Mouse (Mus musculus) gastrocnemius, adult 18-20 months (tissue): Measurements from ENCODE around the gene Ano6. TPM values are rescaled to one million over a fixed set of nuclear protein-coding genes. Genes with fewer than 3 reads are reported as not detected.

Experiments
- DNase-seq: peaks from one replicate; pipeline ENCODE4 v3.0.0; 2021; ENCODE audit warnings: low spot score
- total RNA-seq, 2 experiments: library from RNA; stranded (reverse); gene quantifications; 2 replicates each; pipeline ENCODE4 v1.2.3; 2021

Gene Ano6
- total RNA-seq, 2 experiments from 2014 or later = 37.9 to 45.8 TPM

- no peak for DNase-seq
Observed at GRCm38 (mm10) chr15:95922558-95922957, 131.9 kb downstream of the Ano6 start.

GRCm38 (mm10) chr15:95925334-95925986 is 134.8 kb downstream of the Ano6 start:
- DNase-seq = no peak

GRCm38 (mm10) chr15:95929087-95929486 is 138.4 kb downstream of the Ano6 start:
- DNase-seq = no peak

GRCm38 (mm10) chr15:95931013-95931775 is 140.6 kb downstream of the Ano6 start:
- DNase-seq = peak; percentile 21

GRCm38 (mm10) chr15:95932358-95932757 is 141.7 kb downstream of the Ano6 start:
- peak; percentile 91 for DNase-seq

GRCm38 (mm10) chr15:95935141-95935540 is 144.5 kb downstream of the Ano6 start:
- no peak for DNase-seq

GRCm38 (mm10) chr15:95943470-95943869 is 152.8 kb downstream of the Ano6 start:
- peak; percentile 24 for DNase-seq

- no peak for DNase-seq
Observed at GRCm38 (mm10) chr15:95944299-95944698, 153.7 kb downstream of the Ano6 start.

- DNase-seq = no peak
Observed at GRCm38 (mm10) chr15:95945951-95946708, 155.5 kb downstream of the Ano6 start.

GRCm38 (mm10) chr15:95948411-95948810 is 157.8 kb downstream of the Ano6 start:
- DNase-seq = no peak

GRCm38 (mm10) chr15:95949336-95949735 is 158.7 kb downstream of the Ano6 start:
- DNase-seq = no peak

GRCm38 (mm10) chr15:95951497-95951896 is 160.9 kb downstream of the Ano6 start:
- peak; percentile 22 for DNase-seq

- no peak for DNase-seq
Observed at GRCm38 (mm10) chr15:95956692-95957091, 166.0 kb downstream of the Ano6 start.

- no peak for DNase-seq
Observed at GRCm38 (mm10) chr15:95962411-95963123, 171.9 kb downstream of the Ano6 start.

- no peak for DNase-seq
Observed at GRCm38 (mm10) chr15:95963124-95963482, 172.5 kb downstream of the Ano6 start.

- no peak for DNase-seq
Observed at GRCm38 (mm10) chr15:95963533-95964250, 173.0 kb downstream of the Ano6 start.

- DNase-seq = no peak
Observed at GRCm38 (mm10) chr15:95964251-95964561, 173.6 kb downstream of the Ano6 start.

- no peak for DNase-seq
Observed at GRCm38 (mm10) chr15:95966979-95967378, 176.3 kb downstream of the Ano6 start.

- no peak for DNase-seq
Observed at GRCm38 (mm10) chr15:95967516-95968196, 177.0 kb downstream of the Ano6 start.

- no peak for DNase-seq
Observed at GRCm38 (mm10) chr15:95969596-95969995, 179.0 kb downstream of the Ano6 start.

- DNase-seq = no peak
Observed at GRCm38 (mm10) chr15:95970176-95970575, 179.5 kb downstream of the Ano6 start.
